Mouse (Mus musculus) MEL (cell line): ENCODE results near the gene Smpdl3a. TPM values are rescaled to one million over a fixed set of nuclear protein-coding genes. Genes with fewer than 3 reads are reported as not detected.

ENCODE experiments used
- DNase-seq: peaks from one replicate; pipeline ENCODE4 v3.0.0; 2011; ENCODE audit warnings: low read depth, low spot score
- H3K27ac ChIP-seq: 2 replicates; pipeline ENCODE4 v1.5.1; 2012; ENCODE audit warnings: low read depth, mild to moderate bottlenecking, control low read depth, low read length, moderate library complexity; ENCODE audit not compliant: control insufficient read depth
- H3K27me3 ChIP-seq, 2 experiments: fragments of 150-350 bp in 1 of 2; sonication (generic) in 1 of 2; 2 replicates each; pipeline ENCODE4 v1.6.1; 2012; ENCODE audit warnings: low read length in 2 of 2, mild to moderate bottlenecking in 2 of 2, improper control_type of control experiment in 1 of 2, moderate library complexity in 1 of 2; ENCODE audit not compliant: insufficient read depth in 2 of 2, control insufficient read depth in 1 of 2
- H3K36me3 ChIP-seq, 2 experiments: 2 replicates each; pipeline ENCODE4 v1.6.1; 2012 to 2014; ENCODE audit warnings: low read length in 2 of 2, improper control_type of control experiment in 1 of 2, inconsistent platforms in 1 of 2, mild to moderate bottlenecking in 1 of 2; ENCODE audit not compliant: insufficient read depth in 2 of 2, control insufficient read depth in 1 of 2
- H3K4me1 ChIP-seq, 2 experiments: fragments of 150-350 bp in 1 of 2; sonication (generic) in 1 of 2; 2 replicates each; pipeline ENCODE4 v1.6.1; 2012; ENCODE audit warnings: low read length in 2 of 2, improper control_type of control experiment in 1 of 2, mild to moderate bottlenecking in 1 of 2; ENCODE audit not compliant: insufficient read depth in 2 of 2, control insufficient read depth in 1 of 2
- H3K4me3 ChIP-seq, 2 experiments: fragments of 150-350 bp in 1 of 2; sonication (generic) in 1 of 2; 2 replicates each; pipeline ENCODE4 v1.5.1; 2012; ENCODE audit warnings: low read depth in 2 of 2, low read length in 2 of 2, mild to moderate bottlenecking in 2 of 2, moderate library complexity in 2 of 2, control low read depth in 1 of 2, improper control_type of control experiment in 1 of 2; ENCODE audit not compliant: control insufficient read depth in 1 of 2, insufficient read depth in 1 of 2
- H3K79me2 ChIP-seq: 2 replicates; pipeline ENCODE4 v1.6.1; 2012; ENCODE audit warnings: mild to moderate bottlenecking, low read length, moderate library complexity; ENCODE audit not compliant: control insufficient read depth, poor library complexity, insufficient read depth
- H3K9ac ChIP-seq: 2 replicates; pipeline ENCODE4 v1.6.1; 2012; ENCODE audit warnings: low read depth, mild to moderate bottlenecking, control low read depth, low read length, moderate library complexity; ENCODE audit not compliant: control insufficient read depth, poor library complexity, severe bottlenecking
- H3K9me3 ChIP-seq: fragments of 150-350 bp; sonication (generic); replicated peaks from 2 replicates; pipeline ENCODE4 v1.6.1; 2012; ENCODE audit warnings: mild to moderate bottlenecking, low read length, improper control_type of control experiment, moderate library complexity; ENCODE audit not compliant: insufficient read depth
- CHD1 ChIP-seq: IDR thresholded peaks from 2 replicates; pipeline ENCODE4 v1.6.1; 2012; ENCODE audit warnings: low read depth, mild to moderate bottlenecking, inconsistent platforms, low read length, improper control_type of control experiment
- CHD2 ChIP-seq: IDR thresholded peaks from 2 replicates; pipeline ENCODE4 v1.6.1; 2011; ENCODE audit warnings: low read length, improper control_type of control experiment
- CTCF ChIP-seq, 3 experiments: IDR thresholded peaks in 2 of 3; conservative IDR thresholded peaks in 1 of 3; 2 replicates each; pipeline ENCODE4 v1.5.1; 2011 to 2012; ENCODE audit warnings: low read length in 3 of 3, low read depth in 2 of 3, mild to moderate bottlenecking in 2 of 3, improper control_type of control experiment in 1 of 3, inconsistent platforms in 1 of 3, mixed read lengths in 1 of 3, moderate library complexity in 1 of 3; ENCODE audit not compliant: control insufficient read depth in 1 of 3, insufficient read depth in 1 of 3, poor library complexity in 1 of 3, severe bottlenecking in 1 of 3
- ELF1 ChIP-seq: IDR thresholded peaks from 2 replicates; pipeline ENCODE4 v1.6.1; 2014; ENCODE audit warnings: low read depth, mild to moderate bottlenecking, inconsistent platforms, low read length, improper control_type of control experiment, moderate library complexity
- EP300 ChIP-seq, 2 experiments: IDR thresholded peaks; 2 replicates each; pipeline ENCODE4 v1.6.1; 2011; ENCODE audit warnings: improper control_type of control experiment in 2 of 2, low read length in 2 of 2, low read depth in 1 of 2, mild to moderate bottlenecking in 1 of 2
- GABPA ChIP-seq: IDR thresholded peaks from 2 replicates; pipeline ENCODE4 v1.6.1; 2012; ENCODE audit warnings: low read depth, mild to moderate bottlenecking, inconsistent platforms, low read length, improper control_type of control experiment, moderate library complexity
- HCFC1 ChIP-seq: IDR thresholded peaks from 2 replicates; pipeline ENCODE4 v1.6.1; 2012; ENCODE audit warnings: low read depth, mild to moderate bottlenecking, inconsistent platforms, low read length, improper control_type of control experiment, moderate library complexity
- JUND ChIP-seq: IDR thresholded peaks from 2 replicates; pipeline ENCODE4 v1.6.1; 2011; ENCODE audit warnings: low read depth, mild to moderate bottlenecking, improper control_type of control experiment, low read length
- MAX ChIP-seq: IDR thresholded peaks from 2 replicates; pipeline ENCODE4 v1.6.1; 2011; ENCODE audit warnings: low read length, improper control_type of control experiment
- MAZ ChIP-seq: IDR thresholded peaks from 2 replicates; pipeline ENCODE4 v1.6.1; 2012; ENCODE audit warnings: low read depth, mild to moderate bottlenecking, inconsistent platforms, low read length, improper control_type of control experiment
- MXI1 ChIP-seq: IDR thresholded peaks from 2 replicates; pipeline ENCODE4 v1.6.1; 2011; ENCODE audit warnings: mild to moderate bottlenecking, low read depth, low read length, improper control_type of control experiment
- MYB ChIP-seq: IDR thresholded peaks from 2 replicates; pipeline ENCODE4 v1.6.1; 2011; ENCODE audit warnings: mild to moderate bottlenecking, low read depth, low read length, improper control_type of control experiment
- MYC ChIP-seq: IDR thresholded peaks from 2 replicates; pipeline ENCODE4 v1.6.1; 2011; ENCODE audit warnings: low read depth, mild to moderate bottlenecking, low read length, improper control_type of control experiment, moderate library complexity
- NRF1 ChIP-seq: IDR thresholded peaks from 2 replicates; pipeline ENCODE4 v1.6.1; 2014; ENCODE audit warnings: low read depth, mild to moderate bottlenecking, inconsistent platforms, low read length, improper control_type of control experiment, moderate library complexity; ENCODE audit not compliant: poor library complexity, insufficient read depth, severe bottlenecking
- POLR2A ChIP-seq, 2 experiments: IDR thresholded peaks; 2 replicates each; pipeline ENCODE4 v1.6.1; 2011 to 2012; ENCODE audit warnings: low read length in 2 of 2, mild to moderate bottlenecking in 2 of 2, control low read depth in 1 of 2, improper control_type of control experiment in 1 of 2, low read depth in 1 of 2, moderate library complexity in 1 of 2; ENCODE audit not compliant: control insufficient read depth in 1 of 2, insufficient read depth in 1 of 2, poor library complexity in 1 of 2
- POLR2AphosphoS2 ChIP-seq: IDR thresholded peaks from 2 replicates; pipeline ENCODE4 v1.6.1; 2011; ENCODE audit warnings: low read length, improper control_type of control experiment
- RAD21 ChIP-seq: IDR thresholded peaks from 2 replicates; pipeline ENCODE4 v1.6.1; 2011; ENCODE audit warnings: mild to moderate bottlenecking, low read depth, low read length, improper control_type of control experiment
- SMC3 ChIP-seq: IDR thresholded peaks from 2 replicates; pipeline ENCODE4 v1.6.1; 2011; ENCODE audit warnings: low read depth, low read length, improper control_type of control experiment
- TAL1 ChIP-seq: IDR thresholded peaks from 2 replicates; pipeline ENCODE4 v1.6.1; 2012; ENCODE audit warnings: mild to moderate bottlenecking, inconsistent platforms, low read length, moderate library complexity, mixed read lengths
- TCF12 ChIP-seq: IDR thresholded peaks from 2 replicates; pipeline ENCODE4 v1.6.1; 2014; ENCODE audit warnings: low read depth, mild to moderate bottlenecking, inconsistent platforms, low read length, improper control_type of control experiment, moderate library complexity
- ZC3H11A ChIP-seq: IDR thresholded peaks from 2 replicates; pipeline ENCODE4 v1.6.1; 2012; ENCODE audit warnings: low read depth, mild to moderate bottlenecking, inconsistent platforms, low read length, improper control_type of control experiment
- ZMIZ1 ChIP-seq: IDR thresholded peaks from 2 replicates; pipeline ENCODE4 v1.6.1; 2012; ENCODE audit warnings: low read depth, mild to moderate bottlenecking, inconsistent platforms, low read length, improper control_type of control experiment, moderate library complexity
- polyA plus RNA-seq, 2 experiments: library from polyadenylated mRNA; stranded (reverse) in 1 of 2; unstranded in 1 of 2; fragments of >175 nt in 1 of 2; fragments of >200 nt in 1 of 2; gene quantifications; 2 replicates each; pipeline versions ENCODE4 v1.2.1 to v1.2.4; 2012; ENCODE audit warnings: low replicate concordance in 2 of 2, low read depth in 1 of 2; ENCODE audit not compliant: insufficient read length in 2 of 2, insufficient read depth in 1 of 2, missing spikeins in 1 of 2
- total RNA-seq: library from RNA; depleted of rRNA; stranded (reverse); fragments of 300-350 nt; gene quantifications from 2 replicates; pipeline ENCODE4 v1.2.3, GENCODE M21; 2012

Smpdl3a gene
- total and polyA plus RNA-seq, 3 experiments, result 0.04 TPM; not detected in 2

DNA sequence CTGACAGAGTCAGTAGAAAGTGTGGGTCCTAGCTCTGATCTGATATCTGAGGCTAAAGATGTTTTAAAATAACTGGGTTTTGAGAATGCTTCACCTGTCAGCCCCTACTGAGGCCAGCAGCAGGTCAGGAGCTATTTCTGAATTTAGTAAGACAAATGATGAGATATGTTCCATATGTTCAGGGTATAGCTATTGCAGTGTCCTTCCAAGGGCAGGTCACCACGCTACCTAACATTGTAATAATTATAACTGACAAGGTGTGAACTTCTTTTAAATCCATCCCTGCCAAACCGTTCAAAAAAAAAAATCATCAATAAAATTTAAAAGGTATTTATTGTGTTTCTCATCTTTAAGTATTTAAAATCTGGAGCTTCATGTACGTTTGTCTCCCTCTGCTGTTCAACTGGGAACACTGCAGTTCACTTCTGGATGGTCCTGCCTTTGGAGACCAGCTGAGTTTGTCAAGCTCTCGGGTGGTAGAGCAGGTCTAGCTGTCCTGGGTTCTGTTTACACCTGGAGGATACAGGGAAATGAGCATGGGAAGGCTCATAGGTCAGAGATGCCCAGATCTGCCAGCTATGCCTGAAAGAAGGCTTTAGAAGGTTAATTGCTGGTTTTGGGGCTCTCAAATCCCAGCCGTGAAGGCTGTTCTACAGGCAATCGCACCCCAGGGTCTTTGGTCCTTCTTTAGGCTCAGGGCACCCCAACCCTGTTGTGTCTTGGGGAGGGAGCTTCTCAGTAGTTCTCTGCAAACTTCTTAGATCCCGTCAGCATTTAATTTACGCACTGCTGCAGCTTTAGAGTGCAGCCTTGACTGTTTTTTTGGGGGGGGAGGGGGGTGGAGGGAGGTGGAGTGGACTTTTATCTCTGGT, 47.7 kb downstream of the Smpdl3a start:
- no peaks in the 10 kb centered on the region for H3K4me1 ChIP-seq
- H3K9ac ChIP-seq, result no peak overlapping the region
- peak; percentile 63 for DNase-seq
- H3K9me3 ChIP-seq, result no peaks in the 10 kb centered on the region
- no peak overlapping the region for H3K27ac ChIP-seq
- H3K79me2 ChIP-seq, result no peaks in the 10 kb centered on the region
- no peak overlapping the region for H3K4me3 ChIP-seq
- TF ChIP-seq CTCF (IDR thresholded peaks at IDR 0.05 in 2 of 3, conservative IDR thresholded peaks at IDR 0.05 in 1 of 3; ENCODE audit: control insufficient read depth in 1 of 3, insufficient read depth in 1 of 3, low read depth in 2 of 3, low read length in 3 of 3, poor library complexity in 1 of 3, severe bottlenecking in 1 of 3) (peak; percentile 55 to 87 (median 64)), ZC3H11A (peak; percentile 88), CHD2 (no peak), MAX (no peak), RAD21 (peak; percentile 74), JUND (no peak), ELF1 (no peak), SMC3 (peak; percentile 91), TCF12 (0 out of 2 replicates have a peak, but pooled peaks have one; percentile 10)
- H3K27me3 ChIP-seq, result no peaks in the 10 kb centered on the region
- H3K36me3 ChIP-seq, result no peaks in the 10 kb centered on the region

GRCm38 (mm10) chr10:57847916-57848682, 54.0 kb downstream of the Smpdl3a start:
- H3K27ac ChIP-seq, result no peak overlapping the region
- no peak overlapping the region for H3K9ac ChIP-seq
- no peaks in the 10 kb centered on the region for H3K9me3 ChIP-seq
- H3K27me3 ChIP-seq, result no peaks in the 10 kb centered on the region
- peak; percentile 50 for DNase-seq
- H3K36me3 ChIP-seq, result no peaks in the 10 kb centered on the region
- H3K4me3 ChIP-seq, result no peak overlapping the region
- peak; percentile 15 to 74 (median 46); a peak in 5 of 6 replicates for TF ChIP-seq CTCF (IDR thresholded peaks at IDR 0.05 in 2 of 3, conservative IDR thresholded peaks at IDR 0.05 in 1 of 3; ENCODE audit: control insufficient read depth in 1 of 3, insufficient read depth in 1 of 3, low read depth in 2 of 3, low read length in 3 of 3, poor library complexity in 1 of 3, severe bottlenecking in 1 of 3)
- TF ChIP-seq MYB, result no peak
- TF ChIP-seq SMC3, result peak; percentile 74
- TF ChIP-seq HCFC1, result no peak
- no peak for TF ChIP-seq TAL1
- TF ChIP-seq RAD21, result peak; percentile 77
- no peak for TF ChIP-seq EP300 (IDR thresholded peaks at IDR 0.05; ENCODE audit: low read depth in 1 of 2, low read length in 2 of 2)
- no peak for TF ChIP-seq JUND
- TF ChIP-seq GABPA, result no peak
- no peak for TF ChIP-seq MAZ
- TF ChIP-seq NRF1, result no peak
- no peak for TF ChIP-seq ZMIZ1
- no peak for TF ChIP-seq MYC
- TF ChIP-seq POLR2A (IDR thresholded peaks at IDR 0.05; ENCODE audit: control insufficient read depth in 1 of 2, insufficient read depth in 1 of 2, low read depth in 1 of 2, low read length in 2 of 2, poor library complexity in 1 of 2), result no peak
- no peak for TF ChIP-seq POLR2AphosphoS2
- TF ChIP-seq CHD1, result no peak
- TF ChIP-seq ZC3H11A, result peak; percentile 58
- TF ChIP-seq MXI1, result no peak
- TF ChIP-seq, all 39 proteins: peak for 4
- Histone ChIP-seq H3K79me2 (no peaks in the 10 kb centered on the region), H3K4me1 (no peaks in the 10 kb centered on the region)
